Mouse (Mus musculus) left cerebral cortex, postnatal 25 days (tissue): ENCODE data around the gene Nsdhl. TPM values are rescaled to one million over a fixed set of nuclear protein-coding genes. Genes with fewer than 3 reads are reported as not detected.

Experiments
- DNase-seq, 2 experiments: peaks; one replicate each; pipeline ENCODE4 v3.0.0; 2022; ENCODE audit warnings: low spot score in 2 of 2, mixed read lengths in 1 of 2
- intact Hi-C: fragments of 180-260 bp; cut with DNase I; formaldehyde crosslinking; loops from one replicate; pipeline ENCODE4 v1.15.1; 2025
- microRNA-seq, 2 experiments: library from miRNA; unstranded; fragments of <30 nt; microRNA quantifications; one replicate each; pipeline ENCODE4 v1.2.0; 2022
- total RNA-seq, 2 experiments: library from RNA; stranded (reverse); gene quantifications; 2 replicates each; pipeline ENCODE4 v1.2.3; 2021

The Nsdhl gene
- total RNA-seq, 2 experiments from 2014 or later = 23.0 to 25.8 TPM

DNA sequence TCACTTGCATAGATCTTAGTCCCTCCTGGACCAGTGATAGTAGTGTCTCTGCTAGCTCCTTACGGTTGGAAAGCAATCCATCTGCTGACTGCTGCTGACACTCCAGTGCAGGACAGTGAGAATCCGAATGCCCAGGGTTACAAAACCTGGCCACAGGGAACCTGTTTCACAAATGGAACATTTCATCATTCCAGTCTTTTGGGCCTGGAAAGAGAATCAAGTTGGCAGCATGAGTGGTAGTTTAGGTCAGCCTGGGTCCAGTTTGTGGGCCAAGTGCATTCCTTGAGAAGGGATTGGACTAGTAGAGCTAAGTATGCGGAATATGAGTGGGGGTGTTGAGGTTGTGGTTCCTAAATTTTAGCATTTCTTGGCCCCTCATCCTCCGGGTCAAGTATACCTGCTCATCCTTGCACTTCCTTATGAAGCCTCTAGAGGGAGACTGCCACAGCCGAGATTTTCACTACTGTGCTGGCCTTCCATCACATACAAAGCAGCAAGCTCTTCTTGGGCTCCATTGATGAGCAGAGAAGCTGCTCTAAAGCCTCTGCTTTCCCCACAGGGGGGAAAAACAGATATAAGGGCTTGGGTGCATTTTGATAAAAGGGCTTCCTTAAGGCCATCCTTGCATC lies 74.0 kb downstream of the Nsdhl start:
- intact Hi-C loops = no loop called here

DNA sequence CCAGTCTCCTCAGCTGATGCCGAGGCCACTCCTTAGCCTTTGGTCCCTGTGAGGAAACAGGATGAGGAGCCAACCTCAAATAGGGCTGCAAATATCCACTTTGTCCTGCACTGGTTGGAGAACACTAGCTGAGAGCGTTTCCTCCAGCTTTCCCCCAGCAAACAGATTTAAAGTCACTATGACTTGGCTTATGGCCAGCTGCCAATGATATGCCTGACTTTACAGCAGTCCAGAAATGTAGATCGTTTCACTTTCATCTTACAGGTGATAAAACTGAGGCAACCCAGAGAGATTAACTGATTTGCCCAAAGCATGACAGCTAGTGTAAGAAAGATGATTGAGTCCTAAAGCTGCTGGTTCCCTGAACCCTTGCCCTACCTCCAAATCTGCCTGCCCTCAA lies 77.2 kb downstream of the Nsdhl start:
- intact Hi-C loops = no loop called here
- no peak for DNase-seq

More for the DNA sequence above, 74.0 kb downstream of the Nsdhl start:
- no peak for DNase-seq

DNA sequence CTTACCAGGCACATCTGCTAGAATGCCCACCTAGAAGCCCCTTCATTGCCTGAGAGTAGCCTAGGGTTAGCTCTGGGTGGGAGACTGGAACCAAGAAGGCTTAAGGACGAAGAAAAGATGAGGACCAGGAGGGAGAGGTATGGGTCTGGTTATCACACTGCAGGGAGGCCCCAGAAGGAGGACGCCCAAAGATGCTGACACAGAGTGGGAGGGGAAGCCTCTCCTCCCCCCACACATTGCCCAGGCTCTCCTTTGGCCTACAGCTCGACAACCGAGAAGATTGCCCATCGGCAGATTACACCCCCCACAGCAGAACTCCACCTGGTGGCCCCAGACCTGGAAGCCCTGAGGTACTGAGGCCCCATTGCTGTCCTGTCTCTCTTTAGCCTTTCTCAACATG lies 84.8 kb downstream of the Nsdhl start:
- DNase-seq = no peak
- intact Hi-C loops = no loop called here

DNA sequence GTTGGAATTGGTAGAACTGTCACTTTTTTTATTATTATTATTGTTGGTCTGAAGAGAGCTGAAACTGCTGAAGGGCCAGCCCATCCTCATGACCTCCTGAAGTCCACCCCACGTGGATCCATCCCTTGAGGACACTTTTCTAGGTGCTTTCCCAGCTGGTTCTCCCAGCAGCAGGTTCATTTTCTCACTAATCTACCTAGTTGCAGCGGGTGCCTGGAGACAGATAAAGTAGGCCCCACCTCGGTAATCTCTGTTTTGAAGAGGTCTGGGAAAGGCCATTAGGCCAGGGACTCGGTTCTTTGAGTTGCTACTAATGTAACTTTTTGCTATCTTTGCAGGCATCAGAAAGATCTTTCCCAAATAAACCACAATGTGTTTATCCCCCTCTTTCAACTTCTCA lies 87.3 kb downstream of the Nsdhl start:
- intact Hi-C loops = no loop called here
- no peak for DNase-seq

GRCm38 (mm10) chrX:73007597-73008479 lies 89.5 kb downstream of the Nsdhl start:
- intact Hi-C loops = loop anchor here (1.0 kb wide), 1 partner anchor 1405 kb away; no protein-coding TSS in a partner anchor
- DNase-seq = peak; percentile 88 to 95

Small RNAs within 50 kb of the gene (microRNA-seq; reads per million reads assigned to microRNA genes)
- gene Mir2137 = 0 reads per million in 2 experiments

Other genes starting within 250 kb of the Nsdhl start
- gene Gabrq, start 93.4 kb upstream of the Nsdhl start, total RNA-seq = 1 to 10 TPM; 2.0 to 2.7 TPM
- 10 to 100 TPM; 51.5 to 52.6 TPM for gene Cetn2, start 146 bp upstream of the Nsdhl start, total RNA-seq
- under 1 TPM; 0.34 to 0.55 TPM for gene Zfp185, start 68.8 kb downstream of the Nsdhl start, total RNA-seq
- gene Pnma5, start 118.5 kb downstream of the Nsdhl start, total RNA-seq = under 1 TPM; 0.21 to 0.48 TPM
- 10 to 100 TPM; 12.2 to 14.8 TPM for gene Pnma3, start 146.2 kb downstream of the Nsdhl start, total RNA-seq
- 1 to 10 TPM in 1 of 2 experiments, under 1 TPM in 1; 0.96 to 1.6 TPM for gene Xlr4a, start 163.9 kb downstream of the Nsdhl start, total RNA-seq
- gene Xlr3a, start 178.5 kb downstream of the Nsdhl start, total RNA-seq = 1 to 10 TPM; 2.0 to 3.0 TPM
- gene Gm14685, start 198.5 kb downstream of the Nsdhl start, total RNA-seq = 1 to 10 TPM; 1.0 to 2.5 TPM
- gene Xlr5b, start 230.2 kb downstream of the Nsdhl start, total RNA-seq = not detected
- under 1 TPM in 1 of 2 experiments, not detected in 1; 0.62 TPM for gene DXBay18, start 230.9 kb downstream of the Nsdhl start, total RNA-seq